Mouse (Mus musculus): ENCODE results near the gene Krtap10-4. TPM values are rescaled to one million over a fixed set of nuclear protein-coding genes. Genes with fewer than 3 reads are reported as not detected.

Gene Krtap10-4
- not detected in 2 replicates for polyA plus RNA-seq (2012; rRNA removed)

GRCm38 (mm10) chr10:77826951-77827350, at the start of gene Krtap10-4:
TSS of gene Krtap10-4 (minus strand) at chr10:77827095.

GRCm38 (mm10) chr10:77861675-77862074, 34.8 kb upstream of the Krtap10-4 start, which contains the start of gene Gm3285:
TSS of gene Gm3285 (plus strand) at chr10:77861975.

GRCm38 (mm10) chr10:77852559-77852958, 25.7 kb upstream of the Krtap10-4 start, which contains the start of gene Gm10318:
TSS of gene Gm10318 (plus strand) at chr10:77852859.

GRCm38 (mm10) chr10:77846503-77846902, 19.6 kb upstream of the Krtap10-4 start, which contains the start of gene Gm36176:
TSS of gene Gm36176 (plus strand) at chr10:77846803.

GRCm38 (mm10) chr10:77835647-77836046, 8.8 kb upstream of the Krtap10-4 start, which contains the start of gene Krtap10-10:
TSS of gene Krtap10-10 (plus strand) at chr10:77835947.

GRCm38 (mm10) chr10:77814382-77814781, 12.5 kb downstream of the Krtap10-4 start, which contains the start of gene Gm2696:
TSS of gene Gm2696 (plus strand) at chr10:77814682.

GRCm38 (mm10) chr10:77811743-77812142, 15.2 kb downstream of the Krtap10-4 start, which contains the start of gene Gm9507:
TSS of gene Gm9507 (minus strand) at chr10:77811843.

GRCm38 (mm10) chr10:77798921-77799508, 27.9 kb downstream of the Krtap10-4 start, which contains the start of gene Gm19668:
TSS of gene Gm19668 (minus strand) at chr10:77799133.

GRCm38 (mm10) chr10:77794976-77795375, 31.9 kb downstream of the Krtap10-4 start, which contains the start of gene Gm9639:
TSS of gene Gm9639 (minus strand) at chr10:77795076.

GRCm38 (mm10) chr10:77787876-77788275, 39.0 kb downstream of the Krtap10-4 start, which contains the start of gene Gm7137:
TSS of gene Gm7137 (minus strand) at chr10:77788200.

GRCm38 (mm10) chr10:77782442-77782841, 44.5 kb downstream of the Krtap10-4 start, which contains the start of gene Gm3250:
TSS of gene Gm3250 (minus strand) at chr10:77782542.

GRCm38 (mm10) chr10:77776844-77777243, 50.1 kb downstream of the Krtap10-4 start, which contains the start of gene Gm7138:
TSS of gene Gm7138 (minus strand) at chr10:77776944.

Other genes starting within 250 kb of the Krtap10-4 start
- gene Pttg1ip, start 245.4 kb downstream of the Krtap10-4 start, polyA plus RNA-seq (2012; rRNA removed), result 171 and 193 TPM in 2 replicates
- gene Sumo3, start 221.0 kb downstream of the Krtap10-4 start, polyA plus RNA-seq (2012; rRNA removed), result 60.3 and 68.3 TPM in 2 replicates
- not detected in 2 replicates for gene Gm49325, start 220.9 kb downstream of the Krtap10-4 start, polyA plus RNA-seq (2012; rRNA removed)
- gene Ube2g2, start 204.8 kb downstream of the Krtap10-4 start, polyA plus RNA-seq (2012; rRNA removed), result 21.8 and 23.2 TPM in 2 replicates
- 0.29 and 0.96 TPM in 2 replicates for gene Tspear, start 140.5 kb downstream of the Krtap10-4 start, polyA plus RNA-seq (2012; rRNA removed)
- not detected in 2 replicates for gene Gm19402, start 136.3 kb downstream of the Krtap10-4 start, polyA plus RNA-seq (2012; rRNA removed)
- not detected in 2 replicates for gene Gm9508, start 129.9 kb downstream of the Krtap10-4 start, polyA plus RNA-seq (2012; rRNA removed)
- gene Gm10272, start 120.5 kb downstream of the Krtap10-4 start, polyA plus RNA-seq (2012; rRNA removed), result not detected in 2 replicates
- gene Gm10024, start 115.6 kb downstream of the Krtap10-4 start, polyA plus RNA-seq (2012; rRNA removed), result not detected in 2 replicates
- gene Gm10142, start 111.3 kb downstream of the Krtap10-4 start, polyA plus RNA-seq (2012; rRNA removed), result 1.8 TPM in 1 of 2 replicates, not detected in the other
- gene Krtap12-1, start 106.5 kb downstream of the Krtap10-4 start, polyA plus RNA-seq (2012; rRNA removed), result 0.25 and 0.38 TPM in 2 replicates
- not detected in 2 replicates for gene Gm10100, start 100.6 kb downstream of the Krtap10-4 start, polyA plus RNA-seq (2012; rRNA removed)
- not detected in 2 replicates for gene Gm18596, start 84.5 kb downstream of the Krtap10-4 start, polyA plus RNA-seq (2012; rRNA removed)
- gene Gm9736, start 75.7 kb downstream of the Krtap10-4 start, polyA plus RNA-seq (2012; rRNA removed), result not detected in 2 replicates
- gene Gm3233, start 67.4 kb downstream of the Krtap10-4 start, polyA plus RNA-seq (2012; rRNA removed), result not detected in 2 replicates
- gene Gm3238, start 55.8 kb downstream of the Krtap10-4 start, polyA plus RNA-seq (2012; rRNA removed), result not detected in 2 replicates
- gene Gm7138, start 50.2 kb downstream of the Krtap10-4 start, polyA plus RNA-seq (2012; rRNA removed), result not detected in 2 replicates
- gene Gm3250, start 44.6 kb downstream of the Krtap10-4 start, polyA plus RNA-seq (2012; rRNA removed), result not detected in 2 replicates
- gene Gm7137, start 38.9 kb downstream of the Krtap10-4 start, polyA plus RNA-seq (2012; rRNA removed), result not detected in 2 replicates
- not detected in 2 replicates for gene Gm9639, start 32.0 kb downstream of the Krtap10-4 start, polyA plus RNA-seq (2012; rRNA removed)
- gene Gm19668, start 28.0 kb downstream of the Krtap10-4 start, polyA plus RNA-seq (2012; rRNA removed), result not detected in 2 replicates
- gene Gm9507, start 15.3 kb downstream of the Krtap10-4 start, polyA plus RNA-seq (2012; rRNA removed), result not detected in 2 replicates
- gene Gm2696, start 12.4 kb downstream of the Krtap10-4 start, polyA plus RNA-seq (2012; rRNA removed), result not detected in 2 replicates
- not detected in 2 replicates for gene Krtap10-10, start 8.9 kb upstream of the Krtap10-4 start, polyA plus RNA-seq (2012; rRNA removed)
- not detected in 2 replicates for gene Gm36176, start 19.7 kb upstream of the Krtap10-4 start, polyA plus RNA-seq (2012; rRNA removed)
- gene Gm10318, start 25.8 kb upstream of the Krtap10-4 start, polyA plus RNA-seq (2012; rRNA removed), result not detected in 2 replicates
- not detected in 2 replicates for gene Gm3285, start 34.9 kb upstream of the Krtap10-4 start, polyA plus RNA-seq (2012; rRNA removed)
- gene Lrrc3, start 75.4 kb upstream of the Krtap10-4 start, polyA plus RNA-seq (2012; rRNA removed), result 4.4 and 4.7 TPM in 2 replicates
- 0.29 and 0.33 TPM in 2 replicates for gene Trpm2, start 143.5 kb upstream of the Krtap10-4 start, polyA plus RNA-seq (2012; rRNA removed)
- 17.7 and 24.3 TPM in 2 replicates for gene 1810043G02Rik, start 151.4 kb upstream of the Krtap10-4 start, polyA plus RNA-seq (2012; rRNA removed)
- 40.4 and 50.6 TPM in 2 replicates for gene Pfkl, start 183.0 kb upstream of the Krtap10-4 start, polyA plus RNA-seq (2012; rRNA removed)
- gene Dnmt3l, start 214.9 kb upstream of the Krtap10-4 start, polyA plus RNA-seq (2012; rRNA removed), result 0.80 and 1.3 TPM in 2 replicates
- 0.45 and 0.79 TPM in 2 replicates for gene Aire, start 216.5 kb upstream of the Krtap10-4 start, polyA plus RNA-seq (2012; rRNA removed)
- 6.0 and 9.5 TPM in 2 replicates for gene Icosl, start 242.2 kb upstream of the Krtap10-4 start, polyA plus RNA-seq (2012; rRNA removed)